Mouse (Mus musculus) testis, adult 2 months (tissue): Measurements from ENCODE around the gene Acoxl. TPM values are rescaled to one million over a fixed set of nuclear protein-coding genes. Genes with fewer than 3 reads are reported as not detected.

Source experiments
- H3K27ac ChIP-seq: fragments of 200-500 bp; 2 replicates; pipeline ENCODE4 v1.5.1; 2012; ENCODE audit warnings: low read depth, low read length; ENCODE audit not compliant: control insufficient read depth, insufficient read depth
- H3K27me3 ChIP-seq: fragments of 200-500 bp; 2 replicates; pipeline ENCODE4 v1.6.1; 2012; ENCODE audit warnings: mild to moderate bottlenecking, low read length, moderate library complexity; ENCODE audit not compliant: control insufficient read depth, insufficient read depth
- H3K36me3 ChIP-seq: fragments of 200-500 bp; 2 replicates; pipeline ENCODE4 v1.6.1; 2012; ENCODE audit warnings: mild to moderate bottlenecking, low read length; ENCODE audit not compliant: control insufficient read depth, insufficient read depth
- H3K4me1 ChIP-seq: fragments of 200-500 bp; 2 replicates; pipeline ENCODE4 v1.6.1; 2012; ENCODE audit warnings: low read length; ENCODE audit not compliant: control insufficient read depth, insufficient read depth
- H3K4me3 ChIP-seq: fragments of 200-500 bp; 2 replicates; pipeline ENCODE4 v1.5.1; 2012; ENCODE audit warnings: low read depth, mild to moderate bottlenecking, low read length, moderate library complexity, mixed read lengths; ENCODE audit not compliant: control insufficient read depth
- CTCF ChIP-seq: fragments of 200-500 bp; IDR thresholded peaks from 2 replicates; pipeline ENCODE4 v1.5.1; 2012; ENCODE audit warnings: low read depth, mild to moderate bottlenecking, inconsistent platforms, low read length, moderate library complexity; ENCODE audit not compliant: control insufficient read depth, insufficient read depth, insufficient replicate concordance
- POLR2A ChIP-seq: fragments of 200-500 bp; IDR thresholded peaks from 2 replicates; pipeline ENCODE4 v1.6.1; 2012; ENCODE audit warnings: low read depth, mild to moderate bottlenecking, inconsistent platforms, low read length, moderate library complexity; ENCODE audit not compliant: control insufficient read depth
- polyA plus RNA-seq: library from polyadenylated mRNA; depleted of rRNA; stranded (reverse); fragments of >200 nt; gene quantifications from 2 replicates; pipeline ENCODE4 v1.2.3, GENCODE M21; 2012

Gene Acoxl
- polyA plus RNA-seq, 1 experiment = 0.07 TPM

DNA sequence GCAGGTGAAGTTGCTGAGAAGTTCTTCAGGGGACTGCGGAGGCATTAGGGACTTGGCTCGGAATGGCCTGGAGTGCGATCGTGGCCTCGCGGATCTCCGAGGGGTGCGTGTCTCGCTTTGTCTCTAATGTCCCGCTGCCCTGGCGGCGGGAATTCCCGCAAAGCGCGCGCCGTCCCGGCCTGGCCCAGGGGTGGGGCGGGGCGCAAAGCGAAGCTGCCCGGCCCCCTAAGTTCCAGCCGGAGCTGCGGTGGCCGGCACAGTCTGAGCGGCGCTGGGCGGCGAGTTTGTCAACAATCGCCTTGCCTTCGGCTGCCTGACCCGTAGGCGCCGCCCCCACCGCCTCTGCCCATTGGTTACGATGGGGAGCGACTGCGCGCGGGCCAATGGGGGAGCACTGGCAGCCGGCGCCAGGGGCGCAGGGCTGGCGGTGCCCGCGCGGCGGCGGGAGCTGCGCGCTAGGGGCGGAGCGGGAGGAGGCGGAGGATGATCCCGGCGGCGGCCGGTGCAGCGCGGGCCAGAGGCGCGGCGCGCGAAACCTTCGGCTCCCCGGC lies 288.5 kb downstream of the Acoxl start:
- peaks cover 34% of the 10 kb centered on the region for H3K4me1 ChIP-seq
- peak overlapping the region; percentile 95 for H3K4me3 ChIP-seq
- no peaks in the 10 kb centered on the region for H3K36me3 ChIP-seq
- peaks cover 3% of the 10 kb centered on the region; the same call in 1 of the 2 replicates for H3K27me3 ChIP-seq
- H3K27ac ChIP-seq = peak overlapping the region; percentile 41
- TF ChIP-seq POLR2A (peak; percentile 50; the same call in 1 of the 2 replicates), CTCF (no peak)

GRCm38 (mm10) chr2:128127691-128128292 lies 289.1 kb downstream of the Acoxl start:
- Histone ChIP-seq H3K4me1 (peaks cover 30% of the 10 kb centered on the region), H3K36me3 (no peaks in the 10 kb centered on the region)

GRCm38 (mm10) chr2:128128532-128128931 lies 289.9 kb downstream of the Acoxl start:
- peaks cover 24% of the 10 kb centered on the region for H3K4me1 ChIP-seq
- H3K36me3 ChIP-seq = no peaks in the 10 kb centered on the region
- no peak overlapping the region for H3K27ac ChIP-seq
- TF ChIP-seq CTCF (no peak), POLR2A (no peak)
- peak overlapping the region; percentile 79 for H3K4me3 ChIP-seq
- peaks cover 3% of the 10 kb centered on the region; the same call in 1 of the 2 replicates for H3K27me3 ChIP-seq

More at GRCm38 (mm10) chr2:128127691-128128292, 289.1 kb downstream of the Acoxl start:
- Histone ChIP-seq H3K27me3 (peaks cover 3% of the 10 kb centered on the region; the same call in 1 of the 2 replicates), H3K4me3 (peak overlapping the region; percentile 95), H3K27ac (peak overlapping the region; percentile 41)
- TF ChIP-seq POLR2A (peak; percentile 60), CTCF (no peak)

- Histone ChIP-seq H3K27me3 (no peaks in the 10 kb centered on the region), H3K4me3 (no peak overlapping the region), H3K4me1 (peaks cover 8% of the 10 kb centered on the region), H3K27ac (no peak overlapping the region), H3K36me3 (no peaks in the 10 kb centered on the region)
- TF ChIP-seq POLR2A (no peak), CTCF (no peak)
These were observed 292.8 kb downstream of the Acoxl start for GRCm38 (mm10) chr2:128131503-128131902.

DNA sequence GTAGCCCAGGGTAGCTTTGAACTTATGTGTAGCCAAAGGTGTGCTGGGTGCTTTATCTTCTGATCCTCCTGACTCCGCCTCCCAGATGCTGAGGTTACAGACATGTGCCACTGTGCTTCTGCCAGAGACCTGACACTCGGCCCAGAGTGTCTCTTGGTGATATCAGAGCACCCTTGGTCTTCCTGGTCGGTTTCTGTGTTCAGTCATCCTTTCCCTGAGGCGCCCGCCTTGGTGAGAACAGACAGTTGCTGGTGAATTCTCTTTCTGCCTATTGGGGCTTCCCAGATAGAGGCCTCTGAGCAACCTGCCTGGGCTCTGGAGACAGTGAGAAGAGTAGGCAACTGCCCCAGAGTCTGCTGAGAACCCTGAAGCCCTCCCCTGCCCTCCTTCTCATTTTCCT lies 294.0 kb downstream of the Acoxl start:
- Histone ChIP-seq H3K4me1 (no peaks in the 10 kb centered on the region; the same call in none of the 2 replicates), H3K27me3 (no peaks in the 10 kb centered on the region), H3K27ac (no peak overlapping the region), H3K4me3 (no peak overlapping the region), H3K36me3 (no peaks in the 10 kb centered on the region)
- no peak for TF ChIP-seq CTCF
- TF ChIP-seq POLR2A = no peak

- no peaks in the 10 kb centered on the region for H3K4me1 ChIP-seq
- TF ChIP-seq CTCF (no peak), POLR2A (no peak)
- H3K27ac ChIP-seq = no peak overlapping the region
- H3K4me3 ChIP-seq = no peak overlapping the region
- H3K27me3 ChIP-seq = no peaks in the 10 kb centered on the region
- H3K36me3 ChIP-seq = no peaks in the 10 kb centered on the region
These were observed 295.2 kb downstream of the Acoxl start for GRCm38 (mm10) chr2:128133865-128134264.

DNA sequence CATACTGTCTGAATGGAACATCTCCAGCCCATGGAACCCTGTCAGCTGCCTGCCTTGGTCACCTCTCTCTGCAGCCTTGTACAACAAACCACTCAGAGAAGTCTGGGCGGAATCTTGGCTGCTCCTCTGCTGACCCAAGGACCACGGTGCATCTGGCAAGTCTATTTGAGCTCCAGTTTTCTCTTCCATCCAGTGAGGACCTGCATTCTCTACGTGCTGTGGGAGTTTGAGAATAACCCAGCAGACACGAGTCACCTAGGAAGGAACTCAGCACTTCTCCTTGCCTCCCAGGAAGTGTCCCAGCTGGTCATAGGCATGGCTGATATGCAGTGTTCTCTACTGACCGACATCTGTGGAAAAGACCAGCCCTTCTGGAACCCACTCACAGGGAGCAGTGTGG lies 295.8 kb downstream of the Acoxl start:
- Histone ChIP-seq H3K36me3 (no peaks in the 10 kb centered on the region), H3K4me3 (no peak overlapping the region), H3K4me1 (no peaks in the 10 kb centered on the region), H3K27me3 (no peaks in the 10 kb centered on the region), H3K27ac (no peak overlapping the region)
- TF ChIP-seq CTCF (no peak), POLR2A (no peak)
